Mouse (Mus musculus) mouse embryonic stem cell (cell line): ENCODE results near the gene Gm13124.
"Not testable (repeated sequence)": the region's sequence is repeated elsewhere in the genome, so short reads cannot be mapped to it uniquely, and the experiment has no call there.

Experiments used
- in situ Hi-C, 2 experiments: fragments of 300-500 bp; cut with MboI; formaldehyde crosslinking; loops; 1 replicate in 1 of 2; 3 replicates in 1 of 2; pipeline ENCODE4 v1.14.3; 2019 to 2020; ENCODE audit warnings: low sequenced_read_pairs in 2 of 2, low pct_unique_long_range_greater_than_20kb in 1 of 2, mixed read lengths in 1 of 2; ENCODE audit not compliant: unreplicated experiment in 1 of 2

The Gm13124 gene

DNA sequence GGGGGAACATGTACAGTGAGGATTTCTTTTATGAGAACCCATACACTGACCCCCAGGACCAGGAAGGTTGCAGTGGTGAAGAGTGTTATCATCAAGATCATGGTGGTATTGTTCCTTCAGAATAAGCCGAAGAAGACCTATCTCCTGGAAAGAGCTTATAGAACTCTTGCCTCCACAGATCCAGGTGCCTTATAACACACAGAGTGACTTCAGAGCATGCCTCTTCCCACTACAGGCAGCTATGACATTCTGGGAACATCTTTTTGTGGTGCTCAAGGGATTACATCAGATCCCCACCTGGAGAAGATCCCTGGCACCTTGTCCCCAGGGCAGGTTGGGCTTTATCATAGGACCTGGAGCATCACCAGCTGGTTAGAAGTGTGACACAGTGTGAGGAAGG is at the start of gene Gm13124:
TSS of gene Gm13124 (minus strand) at position 101 of the 400 bp plus-strand sequence.
- in situ Hi-C loops = loop anchor here (25.0 kb wide), 2 partner anchors 297 to 322 kb away; partner anchors contain the start of gene Dhrs3 (in 1 of the 2)

DNA sequence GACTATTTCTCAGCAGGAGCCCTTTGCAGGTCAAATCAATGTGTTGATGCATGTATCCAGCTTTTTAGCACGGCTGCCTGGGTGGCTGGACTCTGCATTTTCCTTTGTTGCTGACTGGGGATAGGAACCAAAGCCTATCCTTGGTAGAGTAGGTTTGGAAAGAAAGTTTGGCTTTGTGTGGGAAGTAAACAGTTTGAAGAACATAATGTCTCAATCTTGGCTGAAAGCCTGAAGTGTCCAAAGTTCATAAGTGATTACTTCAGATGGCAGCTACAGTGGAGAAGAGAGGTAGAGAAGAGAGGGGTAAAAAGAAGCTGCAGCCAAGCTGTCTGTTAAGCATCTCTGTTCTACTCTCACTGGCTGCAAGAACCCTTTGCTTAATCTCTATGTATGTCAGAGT is 49.7 kb upstream of the Gm13124 start:
- in situ Hi-C loops = loop anchor here in 1 of 2 experiments (5.0 kb wide), 1 partner anchor 43 kb away; no protein-coding TSS in a partner anchor

DNA sequence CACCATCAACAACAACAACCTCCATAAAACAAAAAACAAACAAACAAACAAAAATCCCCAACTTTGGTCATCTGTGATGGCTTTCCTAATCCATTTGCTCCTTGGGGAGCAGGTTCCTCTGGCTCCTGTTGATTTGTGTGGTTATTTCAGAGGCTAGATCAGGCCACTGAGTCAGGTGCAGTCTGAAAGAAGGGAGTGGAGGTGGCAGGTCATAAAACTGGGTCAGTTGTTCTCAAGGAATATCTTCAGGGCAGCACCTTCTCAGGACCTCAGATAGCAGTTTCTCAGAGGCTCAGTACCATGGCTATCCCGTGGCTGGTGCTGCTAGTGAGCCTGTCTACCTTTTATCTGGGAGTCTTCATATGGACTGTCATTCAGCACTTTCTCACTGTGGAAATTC is 48.5 kb upstream of the Gm13124 start, which contains the start of gene Aadacl4:
TSS of gene Aadacl4 (plus strand) at position 301 of the 400 bp plus-strand sequence.
- in situ Hi-C loops = loop anchor here in 1 of 2 experiments (5.0 kb wide), 1 partner anchor 44 kb away; no protein-coding TSS in a partner anchor

GRCm38 (mm10) chr4:144592790-144593189 is 27.9 kb upstream of the Gm13124 start:
- in situ Hi-C loops = loop anchor here in 1 of 2 experiments (5.0 kb wide), 1 partner anchor 50 kb away; no protein-coding TSS in a partner anchor

GRCm38 (mm10) chr4:144586207-144586606 is 21.3 kb upstream of the Gm13124 start:
- in situ Hi-C loops = not testable (repeated sequence)

- in situ Hi-C loops = loop anchor here (25.0 kb wide), 2 partner anchors 295 to 320 kb away; partner anchors contain the start of gene Dhrs3 (in 1 of the 2)
Measured at GRCm38 (mm10) chr4:144567752-144568151, 2.8 kb upstream of the Gm13124 start.

GRCm38 (mm10) chr4:144561205-144561604 is 3.7 kb downstream of the Gm13124 start:
- in situ Hi-C loops = loop anchor here (25.0 kb wide), 2 partner anchors 301 to 326 kb away; partner anchors contain the start of gene Dhrs3 (in 1 of the 2)

GRCm38 (mm10) chr4:144559792-144560191 is 5.1 kb downstream of the Gm13124 start:
- in situ Hi-C loops = loop anchor here (25.0 kb wide), 2 partner anchors 303 to 328 kb away; partner anchors contain the start of gene Dhrs3 (in 1 of the 2)

DNA sequence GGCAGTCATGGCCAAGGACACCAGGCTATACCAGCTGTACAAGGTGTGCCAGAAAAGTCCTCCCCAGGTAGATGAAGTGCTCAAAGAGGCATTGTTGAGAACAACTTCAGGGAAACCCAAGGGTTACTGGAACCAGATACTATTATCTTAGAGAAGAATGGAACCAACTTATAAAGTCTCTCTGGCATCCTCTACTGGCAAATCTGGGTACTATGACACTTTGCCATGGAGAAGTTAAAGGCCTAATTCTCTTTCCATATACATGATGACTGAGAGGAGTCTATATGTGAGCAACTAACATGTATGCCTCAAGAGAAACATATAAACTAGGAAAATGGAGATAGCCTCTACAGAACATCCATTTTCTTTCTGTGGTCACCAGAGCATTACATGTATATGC is 13.8 kb downstream of the Gm13124 start:
- in situ Hi-C loops = loop anchor here (25.0 kb wide), 2 partner anchors 311 to 336 kb away; partner anchors contain the start of gene Dhrs3 (in 1 of the 2)

GRCm38 (mm10) chr4:144545339-144545738 is 19.6 kb downstream of the Gm13124 start:
- in situ Hi-C loops = not testable (repeated sequence)

DNA sequence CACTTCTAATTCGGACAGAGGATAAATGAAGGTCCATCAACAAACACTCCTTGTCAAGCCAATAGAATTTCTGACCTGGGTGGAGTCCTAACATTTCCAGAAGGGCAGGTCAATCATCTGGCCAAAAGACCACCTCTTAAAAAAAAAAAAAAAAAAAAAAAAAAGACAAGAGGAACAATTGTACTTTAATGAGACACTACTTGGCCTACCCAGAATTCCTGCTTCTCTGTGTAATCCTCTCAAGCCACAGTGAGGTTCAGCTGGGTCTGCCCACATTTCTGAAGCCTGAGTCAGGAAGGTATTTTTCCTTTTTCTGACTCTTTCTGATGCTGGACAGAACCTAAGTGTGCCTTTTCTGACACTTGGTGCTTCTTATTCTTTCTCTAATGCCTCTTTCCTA is 20.2 kb downstream of the Gm13124 start:
- in situ Hi-C loops = no loop called here

DNA sequence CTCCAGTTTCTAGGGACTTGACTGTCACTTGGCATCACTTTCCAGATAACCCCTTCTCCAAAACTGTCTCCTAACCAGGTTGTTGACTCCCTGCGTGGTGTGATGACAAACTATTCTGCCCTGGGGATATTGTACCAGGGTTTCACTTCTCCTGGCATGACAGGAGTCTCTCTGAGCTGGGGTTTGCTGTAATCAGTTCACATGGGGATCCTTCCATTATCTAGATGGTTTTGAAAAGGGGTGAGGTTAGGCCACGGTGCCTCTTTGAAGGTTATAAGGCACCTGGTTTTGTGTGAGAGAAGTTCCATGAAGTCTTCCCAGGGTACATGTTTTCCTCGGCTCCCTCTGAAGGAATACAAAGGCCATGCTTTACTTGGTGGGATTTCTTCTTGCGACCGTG is 45.4 kb downstream of the Gm13124 start, which contains the start of gene 9430007A20Rik:
TSS of gene 9430007A20Rik (plus strand) at position 301 of the 400 bp plus-strand sequence.
- in situ Hi-C loops = no loop called here

- in situ Hi-C loops = no loop called here
Measured at GRCm38 (mm10) chr4:144506518-144506917, 58.4 kb downstream of the Gm13124 start.
